Mouse (Mus musculus) G1E (cell line): ENCODE results near the gene Wdr93. TPM values are rescaled to one million over a fixed set of nuclear protein-coding genes. Genes with fewer than 3 reads are reported as not detected.
A peak's percentile ranks its signal among the peaks of the same experiment; 100 is the strongest.
"Not testable (repeated sequence)": the region's sequence is repeated elsewhere in the genome, so short reads cannot be mapped to it uniquely, and the experiment has no call there.

Experiments used
- ATAC-seq: 2 replicates; pipeline ENCODE4 v1.8.0; 2016; ENCODE audit warnings: mild to moderate bottlenecking; ENCODE audit not compliant: insufficient number of reproducible peaks, poor library complexity, low FRiP score, severe bottlenecking; ENCODE audit errors: extremely low read depth
- DNase-seq: peaks from one replicate; pipeline ENCODE4 v3.0.0; 2012; ENCODE audit warnings: low spot score
- H3K27me3 ChIP-seq: 2 replicates; pipeline ENCODE4 v1.6.1; 2012; ENCODE audit warnings: mild to moderate bottlenecking, low read length, inconsistent platforms; ENCODE audit not compliant: insufficient read depth
- H3K36me3 ChIP-seq: replicated peaks from 2 replicates; pipeline ENCODE3; 2012; ENCODE audit warnings: mild to moderate bottlenecking, inconsistent platforms
- H3K4me1 ChIP-seq: 2 replicates; pipeline ENCODE4 v1.6.1; 2012; ENCODE audit warnings: low read depth, low read length, inconsistent platforms, mixed read lengths; ENCODE audit not compliant: insufficient read depth
- H3K4me3 ChIP-seq: 2 replicates; pipeline ENCODE4 v1.5.1; 2012; ENCODE audit warnings: low read depth, mild to moderate bottlenecking, inconsistent platforms, low read length, moderate library complexity, mixed read lengths
- H3K9me3 ChIP-seq: replicated peaks from 2 replicates; pipeline ENCODE4 v1.6.1; 2012; ENCODE audit warnings: inconsistent platforms
- CTCF ChIP-seq: IDR thresholded peaks from 2 replicates; pipeline ENCODE4 v1.5.1; 2012; ENCODE audit warnings: low read depth, low read length, inconsistent platforms, mixed read lengths
- GATA1 ChIP-seq: IDR thresholded peaks from 2 replicates; pipeline ENCODE4 v1.6.1; 2012; ENCODE audit warnings: borderline replicate concordance, low read length, inconsistent platforms, mixed read lengths
- GATA2 ChIP-seq: IDR thresholded peaks from 2 replicates; pipeline ENCODE4 v1.6.1; 2012; ENCODE audit warnings: low read depth, low read length, inconsistent platforms, borderline replicate concordance
- POLR2AphosphoS5 ChIP-seq: IDR thresholded peaks from 2 replicates; pipeline ENCODE4 v1.6.1; 2012; ENCODE audit warnings: low read depth, low read length, inconsistent platforms; ENCODE audit not compliant: insufficient replicate concordance
- TAL1 ChIP-seq: conservative IDR thresholded peaks from 2 replicates; pipeline ENCODE4 v1.6.1; 2012; ENCODE audit warnings: low read depth, low read length, inconsistent platforms, mixed read lengths
- polyA plus RNA-seq: library from polyadenylated mRNA; stranded (reverse); fragments of >175 nt; gene quantifications from 2 replicates; pipeline ENCODE4 v1.2.3, GENCODE M21; 2012
- total RNA-seq, 2 experiments: library from RNA; stranded (forward) in 1 of 2; stranded (reverse) in 1 of 2; fragments of 200-1000 nt in 1 of 2; fragments of >200 nt in 1 of 2; fragmentation: Nextera tagmentation in 1 of 2; gene quantifications; 2 replicates each; pipeline ENCODE4 v1.2.3; 2014 to 2017

Wdr93 gene
- total and polyA plus RNA-seq, 3 experiments, result 0.17 to 2.1 (median 0.55) TPM

GRCm38 (mm10) chr7:79781826-79782515 is 39.0 kb downstream of the Wdr93 start:
- Histone ChIP-seq H3K4me1 (peaks cover 4% of the 10 kb centered on the region), H3K4me3 (no peak overlapping the region), H3K27me3 (peaks cover 15% of the 10 kb centered on the region), H3K36me3 (no peaks in the 10 kb centered on the region), H3K9me3 (no peaks in the 10 kb centered on the region)
- TF ChIP-seq CTCF (no peak), POLR2AphosphoS5 (no peak), TAL1 (no peak), GATA1 (no peak), GATA2 (no peak)
- DNase-seq (no peak), ATAC-seq (no peak)

GRCm38 (mm10) chr7:79782516-79782855 is 39.5 kb downstream of the Wdr93 start:
- H3K4me1 ChIP-seq, result peaks cover 4% of the 10 kb centered on the region
- ATAC-seq (no peak), DNase-seq (no peak)
- H3K27me3 ChIP-seq, result peaks cover 19% of the 10 kb centered on the region
- TF ChIP-seq GATA1 (no peak), CTCF (no peak), POLR2AphosphoS5 (no peak), GATA2 (no peak), TAL1 (no peak)
- H3K9me3 ChIP-seq, result no peaks in the 10 kb centered on the region
- H3K4me3 ChIP-seq, result no peak overlapping the region
- H3K36me3 ChIP-seq, result no peaks in the 10 kb centered on the region

GRCm38 (mm10) chr7:79786295-79786694 is 43.3 kb downstream of the Wdr93 start:
- peak; percentile 62 for DNase-seq
- peak; percentile 45; the same call in 1 of the 2 replicates for ATAC-seq
- TF ChIP-seq CTCF (peak; percentile 69; the same call in 1 of the 2 replicates), GATA2 (no peak)
- no peaks in the 10 kb centered on the region for H3K36me3 ChIP-seq
- no peaks in the 10 kb centered on the region for H3K9me3 ChIP-seq
- H3K27me3 ChIP-seq, result peaks cover 26% of the 10 kb centered on the region
- H3K4me3 ChIP-seq, result no peak overlapping the region
- no peaks in the 10 kb centered on the region for H3K4me1 ChIP-seq

GRCm38 (mm10) chr7:79789812-79790211 is 46.8 kb downstream of the Wdr93 start:
- not testable (repeated sequence) for ATAC-seq, DNase-seq, H3K36me3 ChIP-seq, H3K4me1 ChIP-seq, H3K4me3 ChIP-seq, H3K9me3 ChIP-seq
- H3K27me3 ChIP-seq, result peaks cover 41% of the 10 kb centered on the region

GRCm38 (mm10) chr7:79792635-79793421 is 49.9 kb downstream of the Wdr93 start:
- DNase-seq, result no peak
- TF ChIP-seq CTCF (peak; percentile 15; the same call in 1 of the 2 replicates), GATA2 (no peak)
- H3K4me1 ChIP-seq, result no peaks in the 10 kb centered on the region
- peaks cover 33% of the 10 kb centered on the region; the same call in 1 of the 2 replicates for H3K27me3 ChIP-seq
- no peak for ATAC-seq
- H3K4me3 ChIP-seq, result no peak overlapping the region
- H3K9me3 ChIP-seq, result no peaks in the 10 kb centered on the region
- H3K36me3 ChIP-seq, result no peaks in the 10 kb centered on the region

GRCm38 (mm10) chr7:79793688-79794087 is 50.7 kb downstream of the Wdr93 start, which contains the start of gene Mesp1:
Gene Mesp1, minus strand, starts transcription at chr7:79793788.
- peaks cover 30% of the 10 kb centered on the region; the same call in 1 of the 2 replicates for H3K27me3 ChIP-seq
- no peak within 1 kb of the TSS for H3K4me3 ChIP-seq
- H3K9me3 ChIP-seq, result no peaks in the 10 kb centered on the region
- ATAC-seq (no peak), DNase-seq (no peak)
- H3K4me1 ChIP-seq, result no peaks in the 10 kb centered on the region
- H3K36me3 ChIP-seq, result no peaks in the 10 kb centered on the region
- no peak for TF ChIP-seq POLR2AphosphoS5
- TF ChIP-seq GATA2, result no peak
- no peak for TF ChIP-seq TAL1
- TF ChIP-seq GATA1, result no peak
- TF ChIP-seq CTCF, result no peak

- no peak overlapping the region for H3K4me3 ChIP-seq
- no peak for ATAC-seq
- no peaks in the 10 kb centered on the region for H3K9me3 ChIP-seq
- TF ChIP-seq TAL1, result no peak
- TF ChIP-seq GATA1, result no peak
- no peak for TF ChIP-seq CTCF
- TF ChIP-seq POLR2AphosphoS5, result no peak
- TF ChIP-seq GATA2, result no peak
- no peaks in the 10 kb centered on the region for H3K4me1 ChIP-seq
- no peaks in the 10 kb centered on the region for H3K36me3 ChIP-seq
- H3K27me3 ChIP-seq, result peaks cover 36% of the 10 kb centered on the region; the same call in 1 of the 2 replicates
- DNase-seq, result no peak
These were observed 55.6 kb downstream of the Wdr93 start for GRCm38 (mm10) chr7:79798606-79799005.
